Mouse (Mus musculus) thymus, adult 2 months (tissue): ENCODE measurements around the gene Tas2r136.

ENCODE experiments used
- CTCF ChIP-seq: fragments of 200-500 bp; IDR thresholded peaks from 2 replicates; pipeline ENCODE4 v1.5.1; 2012; ENCODE audit warnings: mild to moderate bottlenecking, control low read depth, low read length, moderate library complexity, borderline replicate concordance; ENCODE audit not compliant: control insufficient read depth, poor library complexity, insufficient read depth; ENCODE audit errors: extremely low read depth
- POLR2A ChIP-seq: fragments of 200-500 bp; IDR thresholded peaks from 2 replicates; pipeline ENCODE4 v1.6.1; 2012; ENCODE audit warnings: mild to moderate bottlenecking, low read length, control low read depth, moderate library complexity; ENCODE audit not compliant: control insufficient read depth, poor library complexity, insufficient read depth; ENCODE audit errors: extremely low read depth

- TF ChIP-seq CTCF: no peak
- TF ChIP-seq POLR2A: no peak
Measured at GRCm38 (mm10) chr6:132795393-132795792, 17.4 kb upstream of the Tas2r136 start.
